Mouse (Mus musculus) kidney, postnatal 10 days (tissue): Measurements from ENCODE around the gene Zkscan16.

Experiments used
- DNase-seq: peaks from one replicate; pipeline ENCODE4 v3.0.0; 2021; ENCODE audit warnings: mixed read lengths

Zkscan16 gene

DNA sequence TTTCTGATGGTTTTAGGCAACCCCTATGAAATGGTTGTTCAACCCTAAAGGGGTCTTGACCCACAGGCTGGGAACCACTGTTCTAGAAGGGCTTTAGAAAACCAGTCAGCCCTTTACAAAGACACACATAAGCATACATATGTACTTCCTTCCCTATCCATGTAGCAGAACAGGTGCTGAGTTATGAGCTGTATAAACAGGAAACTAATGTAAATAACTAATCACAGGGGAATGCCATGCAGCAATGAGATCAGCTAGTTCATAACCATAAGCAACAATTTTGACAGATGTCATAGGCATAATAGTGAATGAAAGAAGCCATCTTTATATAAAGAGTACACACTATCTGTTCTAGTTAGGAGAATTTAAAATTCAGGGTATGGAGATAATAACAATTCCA, 1.8 kb upstream of the Zkscan16 start:
- no peak for DNase-seq

DNA sequence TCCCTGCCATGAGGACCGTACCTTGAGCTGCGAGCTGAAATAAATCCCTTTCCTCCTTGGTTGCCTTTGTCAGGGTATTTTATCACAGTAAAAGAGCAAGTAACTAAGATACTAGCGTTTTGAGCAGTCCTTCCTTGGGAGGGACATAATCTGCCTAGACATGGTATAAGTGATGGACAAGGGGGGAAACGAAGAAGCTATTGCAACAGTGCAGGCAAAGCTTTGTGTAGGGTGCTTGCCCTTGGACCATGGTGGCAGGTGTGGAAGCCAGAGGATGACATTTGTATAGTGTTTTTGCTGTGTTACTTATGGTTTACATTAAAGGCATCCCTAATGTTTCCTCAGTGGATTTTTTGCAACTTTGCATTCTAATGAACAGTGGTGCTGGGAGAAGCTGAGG, 486 bp upstream of the Zkscan16 start:
- no peak for DNase-seq

DNA sequence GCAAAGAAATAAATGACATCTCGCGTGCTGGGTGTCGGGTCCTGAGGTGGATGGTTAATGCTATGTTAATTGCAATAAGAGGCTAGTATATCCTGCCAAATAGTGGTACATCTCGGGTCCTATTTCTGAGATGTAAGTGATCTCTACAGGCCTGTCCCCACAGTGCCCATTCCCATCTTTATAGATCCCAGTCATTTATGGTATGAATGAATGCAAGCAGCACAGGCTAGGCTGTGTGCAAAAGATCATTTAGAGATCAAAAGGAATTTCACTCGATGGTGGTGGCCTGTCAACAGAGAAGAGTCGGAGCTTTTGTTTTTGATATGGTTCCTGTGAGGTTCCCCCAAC, 752 bp downstream of the Zkscan16 start:
- no peak for DNase-seq

DNA sequence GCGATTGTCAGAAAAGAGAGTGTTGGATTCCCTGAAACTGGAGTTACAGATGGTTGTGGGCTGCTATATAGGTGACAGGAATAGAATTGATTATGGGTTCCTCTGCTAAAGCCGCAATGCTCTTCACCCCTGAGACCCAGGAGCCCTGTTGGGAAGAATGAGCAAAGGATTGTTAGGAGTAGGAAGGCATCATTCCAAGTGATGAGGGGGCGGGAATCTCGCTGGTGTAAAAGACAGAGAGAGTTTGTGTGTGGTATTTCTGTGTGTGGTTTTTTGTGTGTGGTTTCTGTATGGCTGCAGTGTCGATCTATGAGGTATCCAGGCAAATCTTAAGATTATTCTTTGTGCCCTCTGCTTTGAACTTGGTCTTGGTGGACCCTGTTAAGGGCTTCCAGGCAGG, 1.3 kb downstream of the Zkscan16 start:
- DNase-seq: no peak

DNA sequence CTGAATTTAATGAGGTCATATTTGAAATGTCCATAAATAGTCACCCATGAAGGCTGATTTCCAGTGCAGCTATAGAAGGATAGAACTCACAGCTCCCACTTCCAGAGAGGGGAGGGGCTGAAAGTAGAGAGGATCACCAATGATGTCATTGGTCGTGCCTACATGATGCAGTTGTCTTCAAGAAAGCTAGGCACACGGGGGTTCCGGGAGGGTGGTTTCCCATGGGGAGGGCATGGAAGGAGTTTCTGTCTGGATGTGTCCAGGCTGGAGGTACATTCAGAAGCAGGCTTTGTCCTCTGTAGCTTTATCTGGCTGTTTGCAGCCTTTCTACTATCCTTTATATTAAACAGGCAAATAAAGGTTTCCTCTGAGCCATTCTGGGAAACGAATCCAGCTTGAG, 5.0 kb downstream of the Zkscan16 start:
- no peak for DNase-seq

DNA sequence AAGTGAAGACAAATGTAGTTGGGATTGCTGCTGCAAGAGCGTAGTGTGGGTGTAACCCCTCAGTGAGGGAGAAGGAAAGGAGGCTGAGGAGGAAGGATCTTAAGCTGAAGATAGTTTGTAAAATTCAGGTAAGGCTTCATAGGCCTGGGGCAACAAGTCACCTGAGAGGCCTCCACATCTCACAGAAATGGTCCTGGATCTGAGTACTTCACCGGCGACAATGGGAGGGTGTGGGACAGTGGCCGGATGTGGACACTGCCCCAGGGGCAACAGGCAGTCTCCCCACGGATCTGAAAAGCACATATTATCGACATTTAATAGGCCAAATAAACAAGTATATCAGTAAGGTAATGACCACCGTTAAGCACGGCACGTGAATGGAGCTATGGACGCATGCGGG, 9.2 kb downstream of the Zkscan16 start:
- no peak for DNase-seq

DNA sequence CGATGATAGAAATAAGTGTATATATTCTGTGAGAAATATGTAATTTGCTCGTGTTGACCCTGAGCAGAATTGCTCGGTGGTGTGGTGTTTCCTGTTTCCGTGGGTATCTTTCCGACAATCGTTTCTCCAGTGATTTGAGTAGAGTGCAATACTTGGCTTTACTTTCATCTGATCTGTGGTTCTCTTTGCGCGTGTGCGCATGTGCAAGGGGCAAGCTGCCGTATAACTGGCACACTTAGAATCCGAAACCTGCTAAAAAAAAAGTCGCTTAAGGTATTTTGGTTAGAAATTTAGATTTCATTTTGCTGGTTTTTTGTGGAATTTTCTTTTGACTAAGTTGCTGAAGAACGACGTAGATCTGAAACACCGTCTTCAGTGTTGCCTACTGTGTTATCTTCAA, 18.3 kb downstream of the Zkscan16 start:
- DNase-seq: no peak

DNA sequence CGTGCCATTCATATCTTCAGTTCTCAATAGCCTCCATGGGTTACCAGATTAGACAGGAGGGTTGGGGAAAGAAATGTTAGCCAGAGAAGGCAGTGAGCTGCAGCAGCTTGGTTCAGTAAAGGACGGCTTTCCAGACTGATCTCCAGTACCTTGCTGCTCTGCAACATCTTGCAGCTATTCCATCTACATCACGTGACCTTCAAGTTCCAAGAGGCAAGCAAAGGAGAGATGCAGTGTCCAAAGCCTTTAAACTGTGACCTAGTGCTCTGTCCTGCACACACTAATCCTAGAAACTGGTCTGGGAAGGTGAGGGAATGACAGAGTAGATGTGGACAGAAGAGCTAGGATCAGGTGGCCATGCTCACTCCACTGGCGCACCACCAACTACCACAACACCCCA, 19.8 kb downstream of the Zkscan16 start:
- no peak for DNase-seq

DNA sequence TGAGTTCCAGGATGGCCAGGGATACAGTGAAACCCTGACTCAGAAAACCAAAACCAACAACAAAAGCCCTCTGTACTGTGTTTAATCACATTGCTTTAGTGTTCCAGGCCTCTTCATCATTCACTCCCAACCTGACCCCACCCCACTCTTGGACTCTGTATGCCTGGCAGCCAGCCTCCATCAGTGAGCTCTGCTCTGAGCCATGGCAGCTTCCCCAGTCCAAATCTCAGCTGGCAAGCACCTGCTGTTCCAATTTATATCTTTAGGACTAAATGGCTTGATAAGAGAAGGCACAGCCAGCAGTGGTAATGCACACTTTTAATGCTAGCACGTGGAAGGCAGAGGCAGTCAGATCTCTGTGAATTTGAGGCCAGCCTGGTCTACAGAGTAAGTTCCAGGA, 21.7 kb downstream of the Zkscan16 start:
- no peak for DNase-seq

DNA sequence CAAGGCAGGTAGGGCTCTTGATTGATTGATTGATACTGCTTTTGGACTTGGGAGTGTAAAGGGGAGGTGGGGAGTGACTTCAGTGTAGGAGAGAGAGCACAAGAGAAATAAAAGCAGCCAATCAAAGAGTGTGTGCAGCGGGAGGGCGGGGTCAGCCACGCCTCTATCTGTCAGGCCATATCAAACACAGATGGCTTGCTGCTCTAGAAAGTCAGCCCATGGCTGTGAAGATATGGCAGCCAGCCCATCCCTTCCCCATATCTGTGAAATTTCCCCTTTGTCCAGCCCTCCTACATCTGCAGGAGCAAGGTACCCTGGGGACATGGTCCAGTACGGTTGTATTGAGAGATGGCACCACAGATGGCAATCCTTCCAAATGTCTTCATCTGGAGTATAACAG, 27.2 kb downstream of the Zkscan16 start:
- DNase-seq: no peak

DNA sequence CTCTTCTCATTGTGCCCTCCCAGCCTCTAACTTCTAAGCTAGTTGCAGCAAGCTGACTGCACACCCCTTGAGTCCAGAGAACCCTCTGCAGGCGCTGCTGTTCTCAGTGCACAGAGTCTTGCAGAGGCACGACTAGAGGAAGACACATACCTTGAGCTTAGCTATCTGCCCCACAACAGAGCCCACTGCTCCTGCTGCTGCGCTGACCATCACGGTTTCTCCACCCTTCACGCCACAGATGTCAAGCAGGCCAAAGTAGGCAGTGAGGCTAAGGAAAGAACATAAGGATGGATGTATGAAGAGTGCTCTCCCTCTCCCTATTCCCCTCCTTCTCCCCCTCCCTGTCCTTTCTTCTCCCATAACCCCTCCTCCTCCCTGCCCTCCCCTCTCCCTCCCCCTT, 32.3 kb downstream of the Zkscan16 start:
- DNase-seq: no peak

DNA sequence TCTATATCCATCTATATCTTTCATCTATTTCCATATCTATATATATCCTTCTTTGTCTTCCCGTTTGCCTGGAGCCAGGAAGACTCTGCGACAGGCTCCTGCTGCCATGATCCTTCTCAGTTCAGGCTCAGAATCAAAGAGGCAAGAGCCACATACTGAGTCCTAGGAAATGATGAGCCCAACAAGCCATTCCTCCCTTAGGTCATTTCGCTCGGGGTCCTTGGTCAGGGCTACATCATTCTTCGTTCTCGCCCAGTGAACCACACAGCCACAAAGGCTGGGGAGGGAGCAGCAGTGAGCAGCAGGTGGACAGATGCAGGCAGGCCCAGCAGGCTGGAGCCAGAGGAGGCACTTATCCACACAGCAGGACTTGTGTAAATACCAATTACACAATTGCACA, 38.0 kb downstream of the Zkscan16 start:
- no peak for DNase-seq

DNA sequence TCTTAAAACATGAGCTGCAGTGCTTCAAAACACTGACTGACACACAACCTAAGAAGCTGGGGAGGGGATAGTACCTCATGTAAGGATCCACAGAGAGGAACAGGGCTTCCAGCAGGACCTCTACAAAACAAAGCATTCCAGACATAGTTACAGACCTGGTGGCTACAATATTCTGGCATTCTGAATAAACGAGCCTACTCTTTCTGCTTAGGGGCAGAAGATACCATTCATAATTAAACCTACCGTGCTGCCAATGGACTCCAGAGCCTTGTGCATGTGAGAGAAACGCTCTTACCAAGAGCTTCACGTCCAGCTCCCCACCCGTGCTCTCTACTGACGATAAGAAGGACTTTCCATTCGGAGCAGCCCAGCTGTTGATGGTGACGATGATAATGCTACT, 39.4 kb downstream of the Zkscan16 start:
- DNase-seq: no peak

DNA sequence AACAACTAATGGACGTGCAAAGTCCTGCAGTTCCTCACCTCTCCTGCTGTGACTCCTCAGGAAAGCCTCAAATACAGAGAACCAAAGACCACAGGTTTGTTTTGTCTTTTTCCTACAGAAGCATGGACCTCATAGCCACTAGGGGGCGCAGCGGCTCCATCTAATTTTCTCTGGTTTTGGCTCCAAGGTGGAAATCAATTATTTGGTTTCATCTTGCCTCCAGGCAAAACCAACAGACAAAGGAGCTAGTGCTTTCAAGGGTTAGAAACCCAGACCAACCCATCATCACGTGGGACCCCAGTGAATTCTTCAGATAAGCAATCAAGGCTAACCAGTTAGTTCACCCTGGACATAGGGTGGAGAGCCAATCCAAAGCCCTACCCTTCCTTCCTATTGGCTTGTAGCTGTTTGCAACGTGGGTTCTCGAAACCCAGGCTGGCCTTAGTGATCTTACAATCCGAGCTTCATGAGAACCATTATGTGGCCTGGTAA, 41.8 kb downstream of the Zkscan16 start:
- peak; percentile 88 for DNase-seq

DNA sequence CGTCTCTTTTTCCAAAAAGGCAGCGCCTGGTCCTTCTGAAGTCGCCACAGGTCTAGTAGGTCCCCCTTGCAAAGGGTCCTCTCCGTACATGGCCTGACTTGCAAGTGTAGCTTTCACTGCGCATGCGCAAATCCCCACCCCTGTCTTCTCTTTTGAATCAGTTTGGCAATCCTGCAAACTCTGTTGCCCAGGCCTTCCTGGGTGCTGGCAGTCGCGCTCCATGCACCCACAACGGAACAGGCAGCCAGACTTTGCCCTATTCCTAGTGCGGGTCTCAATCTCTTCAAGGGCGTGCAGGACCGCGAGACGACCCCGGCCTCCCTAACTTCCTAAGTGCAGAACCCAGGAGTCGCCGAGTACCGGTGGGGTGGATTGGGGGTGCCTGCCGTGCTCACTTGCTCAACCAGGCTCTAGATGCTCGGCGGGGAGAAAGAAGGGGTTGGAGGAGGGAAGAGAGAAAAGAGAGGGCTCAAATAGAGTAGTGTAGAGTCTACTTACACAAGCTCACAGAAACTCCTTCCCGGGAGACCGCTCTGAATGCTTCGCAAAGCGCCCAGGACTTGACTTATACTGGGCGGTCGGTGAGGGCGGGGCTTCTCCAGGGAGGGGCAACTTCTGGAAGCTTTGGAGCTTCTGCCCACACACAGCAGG, 43.2 kb downstream of the Zkscan16 start, which contains the start of gene Ptgr1:
Ptgr1 (minus strand) TSS at position 580 of the 651 bp plus-strand sequence.
- DNase-seq: peak; percentile 90

DNA sequence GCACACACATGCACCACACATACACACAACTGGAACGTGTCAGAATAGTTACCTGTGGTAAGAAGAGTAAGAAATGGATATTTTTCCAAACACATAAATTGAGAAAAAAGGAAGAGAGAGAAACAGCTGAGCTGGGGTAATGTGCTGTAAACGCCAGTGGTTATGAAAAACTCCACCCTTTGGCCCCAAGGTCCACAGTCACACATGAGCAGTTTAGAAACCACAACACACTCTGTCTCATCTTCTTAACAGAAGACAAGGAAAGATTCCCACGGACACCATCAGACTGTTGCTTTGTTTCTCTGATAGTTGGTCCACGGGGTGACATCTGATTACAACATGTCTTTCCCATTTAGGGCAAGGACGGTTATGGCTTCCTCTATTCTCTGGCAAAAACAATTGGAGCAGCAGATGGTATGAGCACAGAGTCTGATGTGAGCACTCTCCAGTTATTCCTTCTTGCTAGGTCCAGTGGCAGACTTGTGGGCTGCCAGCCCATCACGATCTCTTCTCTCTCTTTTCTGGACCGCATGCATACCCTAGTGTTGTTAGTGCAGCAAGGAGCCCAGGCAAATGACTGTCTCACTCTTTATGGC, 46.0 kb downstream of the Zkscan16 start:
- no peak for DNase-seq

DNA sequence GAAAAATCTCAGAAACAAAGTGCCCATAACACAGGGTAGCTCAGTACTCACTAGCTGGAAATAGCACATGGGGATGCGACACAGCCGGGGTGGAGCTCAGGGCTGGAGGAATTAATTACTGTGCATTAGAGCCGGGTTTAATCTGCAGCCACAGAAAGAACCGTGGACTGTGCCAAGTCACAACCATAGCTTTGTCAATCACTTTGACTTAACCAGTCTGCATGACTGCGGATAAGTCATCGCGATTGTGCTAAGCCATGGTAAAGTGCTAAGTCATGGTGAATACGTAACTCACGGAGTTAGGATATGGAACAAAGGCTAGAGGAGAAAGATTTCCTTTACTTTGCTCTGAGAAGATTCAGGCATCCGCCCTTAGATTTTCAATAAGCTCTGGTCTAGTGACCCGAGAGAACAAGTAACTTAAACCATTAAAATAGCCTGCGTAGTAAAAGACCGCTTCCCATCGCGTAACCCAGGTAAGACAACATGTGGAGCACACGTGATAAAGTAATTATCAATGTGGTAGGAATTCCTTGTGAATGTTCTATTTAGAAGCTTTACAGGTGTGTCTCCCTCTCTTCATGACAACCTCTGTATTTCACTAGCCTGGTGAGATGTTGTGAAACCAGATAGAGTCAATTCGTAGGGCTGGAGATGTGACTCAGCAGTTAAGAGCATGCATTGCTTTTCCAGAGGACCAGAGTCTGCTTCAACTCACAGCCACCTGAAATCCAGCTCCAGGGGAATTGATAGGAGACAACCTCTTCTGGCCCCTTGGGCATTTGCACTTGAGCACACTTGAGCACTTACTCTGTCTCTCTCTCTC, 47.4 kb downstream of the Zkscan16 start:
- no peak for DNase-seq

DNA sequence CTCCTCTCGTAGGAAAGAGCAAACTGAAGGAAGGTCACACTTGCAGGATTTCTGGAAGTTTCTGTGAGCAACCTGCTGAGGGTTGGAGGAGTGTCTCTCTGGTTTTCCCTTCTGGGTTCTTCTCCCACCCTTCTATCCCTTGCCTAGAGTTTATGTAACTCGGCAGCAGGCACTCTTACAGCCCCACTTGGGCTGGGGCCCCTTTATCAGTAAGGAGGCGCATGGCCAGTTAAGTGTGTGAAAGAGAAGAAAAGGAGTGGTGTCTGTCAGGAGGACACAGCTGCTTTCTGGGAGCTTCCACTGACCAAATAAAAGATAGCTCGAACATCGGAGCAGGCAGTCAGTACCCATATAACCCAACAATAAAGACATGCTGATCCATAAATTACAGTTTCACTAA, 48.8 kb downstream of the Zkscan16 start:
- no peak for DNase-seq

DNA sequence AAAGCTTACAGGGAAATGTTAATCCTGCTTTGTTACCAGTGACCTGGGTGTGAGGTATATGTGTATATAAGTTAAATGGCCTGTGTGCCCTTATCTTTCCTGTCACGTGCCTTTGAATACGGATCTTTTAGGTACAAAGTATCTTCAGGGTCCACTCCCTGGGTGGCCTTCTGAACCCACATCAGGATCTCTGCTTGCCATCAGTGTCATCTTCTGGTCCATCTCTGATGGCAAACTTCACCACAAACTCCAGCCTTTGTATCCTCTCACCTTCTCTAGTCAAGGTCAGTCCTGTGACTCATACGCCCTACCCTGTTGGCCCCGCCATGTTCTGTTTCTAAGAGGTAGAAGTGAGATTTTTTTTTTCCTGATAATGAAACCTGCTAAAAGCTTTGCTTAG, 51.3 kb downstream of the Zkscan16 start, which contains the start of gene Dnajc25:
Dnajc25 (plus strand) TSS at position 301 of the 400 bp plus-strand sequence.
- DNase-seq: no peak

DNA sequence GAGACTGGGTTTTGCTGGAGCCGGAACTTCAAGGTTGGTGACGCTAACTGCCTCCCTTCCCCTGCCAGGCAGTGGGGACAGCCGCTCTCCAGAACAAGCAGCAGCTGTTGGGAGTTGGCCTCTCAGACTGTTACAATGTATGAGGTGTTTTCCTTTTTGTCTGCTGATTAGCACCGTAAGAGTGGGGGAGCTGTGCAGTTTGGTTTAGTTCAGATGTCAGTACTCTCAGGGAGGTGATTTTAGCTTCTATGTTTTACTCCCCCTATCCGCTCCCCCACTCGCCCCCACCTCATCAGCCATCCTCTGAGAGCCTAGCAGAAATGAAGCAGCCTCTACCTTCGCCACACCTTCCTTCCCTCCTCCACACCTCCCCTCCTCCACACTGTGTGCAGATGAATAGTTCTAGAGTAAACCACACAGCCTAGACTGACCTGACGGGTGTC, 51.8 kb downstream of the Zkscan16 start:
- DNase-seq: no peak

DNA sequence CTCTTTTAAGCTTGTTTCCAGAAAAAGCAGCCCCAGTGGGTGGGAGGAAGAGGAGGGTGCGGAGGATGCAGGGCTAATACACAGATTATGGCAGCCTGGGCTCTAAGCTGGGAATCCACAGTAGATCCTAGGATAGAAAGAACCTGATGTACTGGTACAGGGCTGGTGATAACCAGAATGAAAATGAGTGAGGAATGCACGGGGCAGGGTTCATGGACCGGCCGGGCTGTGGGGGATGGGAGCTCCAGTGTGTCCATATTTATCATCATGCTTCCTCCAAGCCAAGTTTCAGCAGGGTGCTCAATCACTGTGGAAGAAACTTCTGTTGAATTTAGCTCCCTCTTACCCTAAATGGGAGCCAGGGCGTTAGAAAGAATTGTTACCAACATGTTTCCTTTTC, 53.7 kb downstream of the Zkscan16 start:
- peak; percentile 63 for DNase-seq

DNA sequence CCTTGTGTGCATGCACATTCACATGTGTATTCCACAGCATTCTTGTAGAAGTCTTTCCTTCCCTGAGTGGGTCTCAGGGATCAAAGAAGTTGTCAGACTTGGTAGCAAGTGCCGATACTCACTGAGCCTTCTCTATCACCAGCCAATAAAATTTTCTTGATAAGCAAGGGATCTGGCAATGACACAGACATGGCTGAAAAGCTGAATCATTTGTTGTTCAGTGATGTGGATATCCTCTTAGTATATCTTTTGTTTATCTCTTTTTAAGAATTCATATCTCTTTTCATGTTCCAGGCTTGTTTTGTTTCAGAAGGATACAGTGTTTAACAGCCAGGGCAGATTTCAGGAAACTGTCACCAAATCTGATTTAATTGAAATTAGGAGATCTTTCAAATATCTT, 55.3 kb downstream of the Zkscan16 start:
- DNase-seq: no peak

DNA sequence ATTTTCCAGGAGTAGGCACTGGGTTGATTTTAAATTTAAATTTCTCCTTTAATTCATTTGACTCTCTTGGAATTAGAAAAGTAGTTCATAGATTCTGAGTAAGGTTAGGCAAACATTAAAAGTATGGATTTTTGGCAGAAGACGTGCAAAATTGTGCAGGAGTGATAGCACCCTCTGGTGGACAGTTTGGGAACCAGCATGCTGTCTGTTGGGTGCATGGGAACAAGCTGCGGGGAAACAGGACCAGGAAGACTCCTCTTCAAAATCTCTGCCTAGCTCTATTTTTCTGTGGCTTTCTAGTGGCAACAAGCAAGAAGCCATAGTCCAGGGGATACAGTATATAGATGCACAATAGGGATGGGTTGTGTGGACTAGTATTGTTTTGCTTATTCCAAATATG, 56.3 kb downstream of the Zkscan16 start:
- DNase-seq: peak; percentile 87

DNA sequence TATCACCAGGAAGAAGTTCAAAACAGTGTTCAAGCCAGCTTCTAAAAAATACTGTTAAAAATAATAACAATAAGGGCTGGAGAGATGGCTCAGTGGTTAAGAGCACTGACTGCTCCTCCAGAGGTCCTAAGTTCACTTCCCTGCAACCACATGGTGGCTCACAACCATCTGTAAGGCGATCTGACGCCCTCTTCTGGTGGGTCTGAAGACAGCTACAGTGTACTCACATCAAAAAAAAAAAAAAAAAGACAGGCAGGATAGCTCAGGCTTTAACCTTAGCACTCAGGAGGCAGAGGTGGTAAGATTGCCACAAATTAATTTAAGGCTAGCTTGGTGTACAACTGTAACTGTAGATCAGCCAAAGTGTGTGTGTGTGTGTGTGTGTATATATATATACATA, 57.2 kb downstream of the Zkscan16 start:
- DNase-seq: peak; percentile 35
